Mouse (Mus musculus): Measurements from ENCODE around the gene S1pr3.

S1pr3 gene

GRCm38 (mm10) chr13:51408519-51409001 lies at the start of gene S1pr3:
Gene S1pr3 (plus strand): TSS chr13:51408639.
- no peak for DNase-seq

GRCm38 (mm10) chr13:51360441-51360962 lies 47.9 kb upstream of the S1pr3 start:
- no peak for DNase-seq

- DNase-seq: no peak
Observed at GRCm38 (mm10) chr13:51363390-51363789, 45.0 kb upstream of the S1pr3 start.

GRCm38 (mm10) chr13:51363985-51364384 lies 44.5 kb upstream of the S1pr3 start:
- DNase-seq: no peak

GRCm38 (mm10) chr13:51365191-51365590 lies 43.2 kb upstream of the S1pr3 start:
- DNase-seq: no peak

GRCm38 (mm10) chr13:51368346-51368745 lies 40.1 kb upstream of the S1pr3 start:
- DNase-seq: no peak

- no peak for DNase-seq
Observed at GRCm38 (mm10) chr13:51369354-51369753, 39.1 kb upstream of the S1pr3 start.

- no peak for DNase-seq
Observed at GRCm38 (mm10) chr13:51373086-51373485, 35.4 kb upstream of the S1pr3 start.

GRCm38 (mm10) chr13:51374026-51374807 lies 34.2 kb upstream of the S1pr3 start:
- no peak for DNase-seq

- no peak for DNase-seq
Observed at GRCm38 (mm10) chr13:51378126-51378525, 30.3 kb upstream of the S1pr3 start.

GRCm38 (mm10) chr13:51379596-51379995 lies 28.8 kb upstream of the S1pr3 start:
- DNase-seq: no peak

GRCm38 (mm10) chr13:51381498-51381897 lies 26.9 kb upstream of the S1pr3 start:
- no peak for DNase-seq

GRCm38 (mm10) chr13:51384899-51385298 lies 23.5 kb upstream of the S1pr3 start:
- DNase-seq: no peak

GRCm38 (mm10) chr13:51387908-51388307 lies 20.5 kb upstream of the S1pr3 start:
- no peak for DNase-seq

- no peak for DNase-seq
Observed at GRCm38 (mm10) chr13:51390398-51390797, 18.0 kb upstream of the S1pr3 start.

GRCm38 (mm10) chr13:51391359-51391916 lies 17.0 kb upstream of the S1pr3 start:
- DNase-seq: no peak

GRCm38 (mm10) chr13:51392256-51392655 lies 16.2 kb upstream of the S1pr3 start:
- DNase-seq: no peak

- DNase-seq: no peak
Observed at GRCm38 (mm10) chr13:51397861-51398260, 10.6 kb upstream of the S1pr3 start.

- no peak for DNase-seq
Observed at GRCm38 (mm10) chr13:51399562-51399961, 8.9 kb upstream of the S1pr3 start.

GRCm38 (mm10) chr13:51400186-51400719 lies 8.2 kb upstream of the S1pr3 start:
- DNase-seq: no peak

- no peak for DNase-seq
Observed at GRCm38 (mm10) chr13:51400736-51401501, 7.5 kb upstream of the S1pr3 start.

- no peak for DNase-seq
Observed at GRCm38 (mm10) chr13:51404566-51404965, 3.9 kb upstream of the S1pr3 start.

GRCm38 (mm10) chr13:51405731-51406320 lies 2.6 kb upstream of the S1pr3 start:
- DNase-seq: no peak
